Mouse (Mus musculus) thymus, postnatal 36 days (tissue): ENCODE measurements around the gene Rtn4rl2.
"Not testable (repeated sequence)": the region's sequence is repeated elsewhere in the genome, so short reads cannot be mapped to it uniquely, and the experiment has no call there.

ENCODE experiments used
- DNase-seq, 2 experiments: peaks; one replicate each; pipeline ENCODE4 v3.0.0; 2022; ENCODE audit warnings: mixed read lengths in 2 of 2

Gene Rtn4rl2

DNA sequence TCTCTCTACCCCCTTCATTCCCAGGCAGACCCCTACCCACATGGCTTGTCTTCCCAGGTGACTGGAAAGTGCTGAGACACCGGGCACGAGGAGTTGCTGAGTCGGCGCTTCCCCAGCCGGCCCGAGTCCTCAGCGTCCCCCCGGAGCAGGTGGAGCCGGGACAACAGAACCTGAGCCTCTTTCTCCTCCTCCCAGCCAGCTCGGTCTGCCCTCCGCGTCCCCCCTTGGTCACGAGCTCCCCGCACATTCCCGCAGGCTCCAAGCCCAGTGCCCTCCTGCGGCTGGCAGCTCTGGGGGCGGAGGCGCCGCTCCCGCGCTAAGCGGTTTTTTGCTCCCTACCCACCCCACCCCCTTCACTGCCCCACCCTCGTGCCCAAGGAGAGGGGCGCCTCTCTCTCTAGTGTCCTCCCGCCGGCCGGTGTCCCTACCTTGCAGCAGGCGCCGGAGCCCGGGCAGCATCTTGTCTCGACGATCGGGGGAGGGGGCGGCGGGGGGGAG, at the start of gene Rtn4rl2:
Gene Rtn4rl2, minus strand, starts transcription at position 477 of the 498 bp plus-strand sequence.
- DNase-seq: no peak

- DNase-seq: no peak
These were observed 48.6 kb upstream of the Rtn4rl2 start for GRCm38 (mm10) chr2:84935065-84935464.

DNA sequence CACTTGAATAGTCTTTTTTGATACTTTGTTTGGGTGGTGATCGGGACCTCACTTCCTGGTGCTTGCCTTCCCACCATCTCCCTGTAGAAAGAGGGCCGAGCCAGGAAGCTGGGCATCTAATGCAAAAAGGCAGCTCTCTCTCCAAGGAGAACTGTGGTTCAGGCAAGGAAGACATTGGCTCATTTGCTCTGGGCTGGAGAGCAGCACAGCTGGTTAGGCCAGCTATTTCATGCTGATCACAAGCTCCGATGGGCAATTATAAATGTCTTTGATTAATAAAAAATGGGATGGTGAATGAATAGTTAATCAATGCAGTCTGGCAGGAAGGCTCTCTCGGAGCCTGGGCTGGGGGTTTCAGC, 48.1 kb upstream of the Rtn4rl2 start:
- no peak for DNase-seq

DNA sequence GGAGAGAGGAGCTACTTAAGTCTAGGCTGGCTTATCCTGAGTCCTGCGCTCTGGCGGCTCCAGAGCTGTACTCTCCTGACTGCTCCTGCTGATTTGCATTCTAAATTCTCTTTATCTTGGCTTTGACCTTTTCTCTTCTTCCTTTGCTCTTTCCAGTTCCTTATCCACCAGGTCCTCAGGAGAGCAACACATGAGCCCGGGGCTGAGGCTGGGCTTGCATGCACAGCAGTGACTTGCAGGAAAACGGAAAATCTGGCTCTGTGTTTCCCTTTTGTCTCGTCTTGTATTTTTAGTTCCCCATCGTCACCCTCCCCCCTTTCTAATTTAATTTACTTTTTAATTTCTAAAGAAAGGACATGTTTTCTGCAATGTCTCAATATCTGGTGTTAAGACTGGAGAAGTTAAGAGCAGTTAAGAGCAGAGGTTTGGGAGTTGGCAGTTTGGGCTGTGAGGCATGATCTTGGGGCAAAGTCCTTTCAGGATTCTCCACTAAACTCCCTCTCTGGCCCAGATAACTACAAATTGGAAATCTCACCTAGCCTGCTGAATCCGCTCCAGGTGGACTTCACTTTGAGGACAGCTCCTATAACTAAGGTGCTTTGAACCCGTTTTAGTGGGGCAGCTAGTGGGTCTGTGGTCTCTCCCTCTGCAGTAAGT, 47.6 kb upstream of the Rtn4rl2 start:
- no peak for DNase-seq

- DNase-seq: no peak
These were observed 43.7 kb upstream of the Rtn4rl2 start for GRCm38 (mm10) chr2:84930186-84930585.

GRCm38 (mm10) chr2:84919601-84920108, 33.1 kb upstream of the Rtn4rl2 start:
- no peak for DNase-seq

DNA sequence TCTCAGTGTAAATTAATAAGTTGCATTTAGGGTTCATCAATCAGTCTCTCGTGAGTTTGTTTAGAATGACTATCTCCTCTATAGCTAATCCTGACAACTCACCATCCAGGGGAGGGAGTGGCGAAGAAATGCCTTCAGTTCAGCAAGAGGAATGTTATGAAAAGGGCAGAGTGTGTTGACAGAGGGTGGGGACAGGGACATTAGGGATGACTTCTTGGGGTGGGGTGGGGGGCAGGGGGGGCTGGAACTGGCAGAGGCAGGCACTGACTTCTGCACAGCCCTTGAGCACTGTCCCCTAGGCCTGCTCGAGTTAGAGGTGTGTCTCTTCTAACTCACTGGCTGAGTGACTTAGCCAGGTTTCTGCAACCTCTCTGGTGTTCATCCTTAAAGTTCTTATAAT, 31.7 kb upstream of the Rtn4rl2 start:
- DNase-seq: no peak

- no peak for DNase-seq
These were observed 30.2 kb upstream of the Rtn4rl2 start for GRCm38 (mm10) chr2:84916548-84917320.

GRCm38 (mm10) chr2:84915330-84915729, 28.8 kb upstream of the Rtn4rl2 start:
- DNase-seq: no peak

DNA sequence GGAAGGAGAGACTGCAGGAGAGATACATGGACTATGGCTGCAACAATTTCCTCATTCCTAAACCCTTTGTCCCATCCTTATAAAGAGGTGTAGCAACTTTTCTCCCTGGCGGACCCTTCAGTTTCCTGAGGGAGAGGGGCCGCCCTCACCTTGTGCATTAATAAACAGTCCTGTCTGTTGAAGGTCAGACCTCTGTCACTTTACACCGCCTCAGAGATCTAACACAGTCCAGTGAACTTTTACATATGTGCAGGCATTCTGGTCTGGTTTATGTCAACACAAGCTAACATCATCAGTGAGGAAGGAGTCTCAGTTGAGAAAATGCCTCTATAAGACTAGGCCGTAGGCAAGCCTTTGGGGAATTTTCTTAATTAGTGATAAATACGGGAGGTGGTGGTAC, 27.4 kb upstream of the Rtn4rl2 start:
- no peak for DNase-seq

- DNase-seq: no peak
These were observed 26.2 kb upstream of the Rtn4rl2 start for GRCm38 (mm10) chr2:84912722-84913121.

DNA sequence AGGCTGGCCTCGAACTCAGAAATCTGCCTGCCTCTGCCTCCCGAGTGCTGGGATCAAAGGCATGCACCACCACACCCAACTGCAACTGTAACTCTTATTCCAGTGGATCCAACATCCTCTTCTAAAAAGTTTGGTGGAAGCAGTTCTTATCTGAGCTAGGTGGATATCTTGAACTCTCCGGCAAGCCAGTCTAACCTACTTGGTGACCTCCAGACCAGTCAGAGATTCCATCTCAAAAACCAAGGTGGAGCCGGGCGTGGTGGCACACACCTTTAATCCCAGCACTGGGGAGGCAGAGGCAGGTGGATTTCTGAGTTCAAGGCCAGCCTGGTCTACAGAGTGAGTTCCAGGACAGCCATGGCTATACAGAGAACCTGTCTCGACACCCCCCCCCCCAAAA, 10.2 kb upstream of the Rtn4rl2 start:
- not testable (repeated sequence) for DNase-seq

- no peak for DNase-seq
These were observed 9.1 kb upstream of the Rtn4rl2 start for GRCm38 (mm10) chr2:84895495-84896198.

GRCm38 (mm10) chr2:84893359-84893758, 6.8 kb upstream of the Rtn4rl2 start:
- DNase-seq: no peak

DNA sequence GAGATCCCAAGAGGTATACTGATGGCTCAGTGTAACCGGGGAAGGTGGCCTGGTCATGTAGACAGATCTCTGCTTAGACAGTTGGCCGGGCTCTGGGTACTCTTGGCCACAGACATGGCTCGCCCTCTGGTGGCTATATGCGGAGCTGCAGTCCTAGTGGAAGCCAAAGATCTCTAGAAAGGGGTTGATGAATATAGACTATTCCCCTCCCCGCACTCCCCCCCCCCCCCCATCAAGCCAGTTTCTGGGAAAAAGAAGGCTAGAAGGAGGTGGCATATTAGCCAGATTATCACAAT, 3.5 kb upstream of the Rtn4rl2 start:
- peak; percentile 67 to 68 for DNase-seq

- no peak for DNase-seq
These were observed 3.0 kb upstream of the Rtn4rl2 start for GRCm38 (mm10) chr2:84889316-84890044.

DNA sequence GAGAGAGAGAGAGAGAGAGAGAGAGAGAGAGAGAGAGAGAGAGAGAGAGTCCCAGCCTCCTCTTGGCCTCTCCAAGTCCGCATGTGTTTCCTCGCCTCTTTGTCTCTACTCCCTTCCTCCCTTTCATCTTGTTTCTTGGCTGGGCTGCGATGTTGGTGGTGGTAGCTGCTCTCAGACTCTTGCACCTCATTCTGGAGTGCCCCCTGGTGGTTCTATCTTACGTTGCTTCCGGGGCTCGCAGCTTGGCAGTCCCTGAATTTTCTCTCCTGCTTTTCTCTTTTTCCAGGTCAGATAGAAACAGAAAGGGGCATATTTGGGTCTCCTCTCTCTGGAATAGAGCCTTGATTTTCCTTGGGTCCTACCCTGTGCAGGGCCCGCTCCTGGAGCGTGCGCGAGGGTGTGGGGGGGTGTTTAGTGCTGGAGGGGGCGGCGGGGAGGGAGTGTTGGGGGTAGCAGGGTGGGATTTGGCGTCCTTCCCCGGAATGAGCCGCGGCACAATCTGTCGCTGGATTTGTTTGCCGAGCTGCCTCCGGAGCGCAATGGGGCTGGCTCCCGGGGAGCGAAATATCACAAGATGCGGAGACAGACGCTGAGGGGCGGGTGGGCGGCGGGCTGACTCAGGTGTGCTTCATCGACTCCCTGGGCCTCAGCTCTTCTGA, 2.3 kb upstream of the Rtn4rl2 start:
- peak; percentile 73 to 75 for DNase-seq

DNA sequence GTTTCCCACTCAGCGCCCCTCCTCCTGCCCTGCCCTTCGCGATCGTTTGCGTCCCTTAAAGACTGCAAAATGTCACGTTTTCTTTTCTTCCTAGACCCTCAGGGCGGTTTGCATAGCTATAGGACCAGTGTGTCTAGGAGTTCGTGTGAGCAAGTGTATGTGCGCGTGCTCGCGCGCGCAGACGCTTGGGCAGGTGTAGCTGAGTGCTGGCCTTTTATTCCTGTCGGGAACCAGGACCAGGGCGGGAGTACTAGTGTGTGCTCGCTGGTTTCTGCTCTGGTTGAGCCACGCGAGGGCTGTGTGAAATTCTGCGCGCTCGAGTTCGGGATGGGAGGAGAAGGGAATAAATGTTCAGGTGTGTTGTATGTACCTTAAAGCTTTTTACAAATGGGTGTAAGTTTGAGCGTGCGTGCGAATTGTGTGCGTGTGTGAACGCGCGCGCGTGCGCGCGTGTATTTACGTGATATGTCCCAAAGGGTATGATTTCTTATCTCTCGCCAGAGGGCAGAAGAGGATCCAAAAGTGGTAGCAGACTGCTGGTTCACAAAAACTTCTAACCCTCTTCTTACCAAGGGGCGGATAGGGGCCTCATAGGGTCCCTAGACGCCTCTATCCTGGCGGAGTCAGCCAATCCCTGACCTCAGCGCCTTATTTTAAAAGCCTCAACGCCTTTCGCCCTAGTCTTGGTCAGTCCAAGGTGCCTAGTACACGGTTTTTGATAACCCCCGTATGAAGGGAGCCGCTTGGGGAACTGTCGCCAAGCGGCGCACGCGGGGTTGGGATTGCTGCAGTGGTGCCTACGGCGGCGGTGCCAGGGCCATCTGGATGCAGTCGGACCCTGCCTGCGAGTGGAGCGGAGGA, 1.1 kb upstream of the Rtn4rl2 start:
- DNase-seq: no peak

- peak in 1 of 2 experiments; percentile 27 for DNase-seq
These were observed 341 bp upstream of the Rtn4rl2 start for GRCm38 (mm10) chr2:84886821-84887281.

DNA sequence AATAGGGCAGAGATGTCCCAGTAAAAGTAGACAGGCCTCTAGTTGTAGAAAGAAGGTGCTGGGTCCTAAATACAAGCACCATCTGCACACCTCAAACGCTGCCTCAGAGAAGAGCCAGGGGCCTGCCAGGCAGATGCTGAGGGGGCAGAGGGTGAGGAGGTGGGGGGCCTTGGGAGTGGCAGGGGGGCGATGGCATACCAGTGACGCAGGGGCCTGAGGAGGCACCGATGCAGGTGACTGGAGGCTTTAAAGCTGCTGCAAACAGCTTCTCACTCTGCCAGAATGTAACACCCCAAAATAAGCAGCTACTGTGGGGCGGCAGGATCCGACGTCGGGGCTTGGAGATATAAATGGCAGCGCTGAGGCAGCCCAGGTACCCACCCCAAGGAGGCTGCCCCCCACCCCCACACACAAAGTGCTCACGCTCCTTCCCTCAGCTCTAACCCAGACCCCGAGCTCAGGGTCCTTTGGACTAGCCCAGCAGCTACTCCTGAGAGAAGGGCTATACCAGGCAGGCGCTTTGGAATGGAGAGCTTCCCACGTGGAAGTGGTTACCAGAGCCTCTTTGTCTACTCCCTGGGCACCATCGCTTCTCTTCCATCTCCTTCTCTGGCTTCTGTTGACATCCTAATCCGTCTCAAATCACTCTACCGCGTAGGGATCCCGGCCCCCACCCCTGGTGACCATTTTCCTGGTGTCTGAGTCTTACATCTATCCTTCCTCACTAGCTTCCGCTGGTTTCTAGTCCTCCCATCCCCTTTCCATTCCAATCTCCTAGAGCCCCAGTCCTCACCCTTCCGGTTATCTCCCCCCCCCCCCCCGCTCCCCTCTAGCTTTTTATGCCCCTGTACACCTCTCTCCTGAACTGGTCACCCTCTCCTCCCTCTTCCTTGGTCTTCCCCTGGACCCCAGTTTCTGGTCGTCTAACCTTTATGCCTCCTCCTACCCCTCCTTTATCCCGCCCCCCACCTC, 1.1 kb downstream of the Rtn4rl2 start:
- DNase-seq: no peak
